Mouse (Mus musculus) cerebellum, adult 2 months (tissue): ENCODE data around the gene Hsd17b12.

Experiments used
- CTCF ChIP-seq: fragments of 200-500 bp; IDR thresholded peaks from 2 replicates; pipeline ENCODE4 v1.5.1; 2011; ENCODE audit warnings: low read depth, mild to moderate bottlenecking, control low read depth, low read length, moderate library complexity, borderline replicate concordance; ENCODE audit not compliant: insufficient read depth
- POLR2A ChIP-seq: fragments of 200-500 bp; IDR thresholded peaks from 2 replicates; pipeline ENCODE4 v1.6.1; 2011; ENCODE audit warnings: low read length, control low read depth, borderline replicate concordance; ENCODE audit not compliant: insufficient read depth

DNA sequence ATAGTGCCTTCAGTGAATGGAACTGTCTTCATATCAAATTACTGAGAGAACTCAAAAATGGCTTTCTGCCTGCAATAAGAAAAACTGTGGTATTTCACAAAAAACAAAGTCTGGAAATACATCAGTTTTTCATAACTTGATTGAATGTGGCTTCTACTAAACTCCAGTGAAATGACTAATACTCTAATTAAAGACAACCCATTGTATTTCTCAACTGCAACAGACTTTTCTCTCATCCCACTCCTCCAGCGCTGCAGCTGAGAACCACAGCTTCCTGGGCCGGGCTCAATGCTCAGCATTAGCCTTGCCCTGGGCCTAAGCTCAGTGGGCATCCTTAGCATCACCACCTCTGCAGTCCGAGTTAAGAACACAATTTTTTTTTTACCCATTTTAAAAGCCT, 20.9 kb downstream of the Hsd17b12 start:
- TF ChIP-seq POLR2A: no peak
- no peak for TF ChIP-seq CTCF
